ENCODE assay signal across 27 mouse cellular contexts in genomic region chr14:106763089-106763605, GRCm38 (mm10).
"Had no signal": no experiment of that assay in that cellular context is flagged by ENCODE, and none has a peak within 500 bp of the region (broad histone marks: within the 10 kb centered on the region; RNA-seq: fewer than 3 reads in every experiment).

No protein-coding gene starts in this region.

- H3K4me2 ChIP-seq: heart, embryonic 12.5 days; hindbrain, embryonic 13.5 days; hindbrain, embryonic 15.5 days; intestine, embryonic 15.5 days; kidney, embryonic 15.5 days; limb, embryonic 12.5 days; liver, embryonic 11.5 days; liver, embryonic 13.5 days had no signal

- ATAC-seq: inflammation-experienced regulatory T-cells, adult 6 months; intestine, embryonic 15.5 days; intestine, postnatal 0 days had no signal

- H3K9ac ChIP-seq: heart, embryonic 12.5 days; hindbrain, embryonic 13.5 days; hindbrain, embryonic 15.5 days; intestine, embryonic 15.5 days; kidney, embryonic 15.5 days; limb, embryonic 12.5 days; liver, embryonic 13.5 days had no signal

- H3K4me1 ChIP-seq: heart, embryonic 12.5 days; hindbrain, embryonic 10.5 days; hindbrain, embryonic 13.5 days; hindbrain, embryonic 15.5 days; intestine, embryonic 15.5 days; kidney, embryonic 15.5 days; limb, embryonic 10.5 days; limb, embryonic 12.5 days; liver, embryonic 13.5 days had no signal

- H3K4me3 ChIP-seq: heart, adult 2 months; heart, embryonic 12.5 days; hindbrain, embryonic 10.5 days; hindbrain, embryonic 13.5 days; hindbrain, embryonic 15.5 days; intestine, embryonic 15.5 days; kidney, embryonic 15.5 days; left cerebral cortex, adult 2 months; limb, embryonic 10.5 days; limb, embryonic 12.5 days; liver, embryonic 13.5 days had no signal

- DNase-seq: gastrocnemius, postnatal 14 days; gastrocnemius, postnatal 36 days; heart, adult 11 months; heart, adult 2 months; heart, postnatal 10 days; heart, postnatal 4 days; kidney, adult 18-20 months; kidney, adult 9 months; kidney, postnatal 14 days; kidney, postnatal 36 days; layer of hippocampus, adult 9-11 months; layer of hippocampus, postnatal 36 days; liver; liver, embryonic 13.5 days had no signal

- H3K27me3 ChIP-seq: heart, embryonic 12.5 days; hindbrain, embryonic 13.5 days; hindbrain, embryonic 15.5 days; intestine, embryonic 15.5 days; kidney, embryonic 15.5 days; limb, embryonic 12.5 days; liver, embryonic 13.5 days had no signal

- H3K36me3 ChIP-seq: heart, embryonic 12.5 days; hindbrain, embryonic 10.5 days; hindbrain, embryonic 13.5 days; hindbrain, embryonic 15.5 days; intestine, embryonic 15.5 days; kidney, embryonic 15.5 days; limb, embryonic 10.5 days; limb, embryonic 12.5 days; liver, embryonic 13.5 days had no signal

- H3K9me3 ChIP-seq: heart, embryonic 12.5 days; hindbrain, embryonic 10.5 days; hindbrain, embryonic 13.5 days; hindbrain, embryonic 15.5 days; intestine, embryonic 15.5 days; kidney, embryonic 15.5 days; limb, embryonic 10.5 days; limb, embryonic 12.5 days; liver, embryonic 13.5 days had no signal

- H3K27ac ChIP-seq: heart, adult 2 months; hindbrain, embryonic 10.5 days; hindbrain, embryonic 13.5 days; hindbrain, embryonic 15.5 days; intestine, embryonic 15.5 days; kidney, embryonic 15.5 days; kidney, postnatal 0 days; left cerebral cortex, adult 2 months; limb, embryonic 10.5 days; limb, embryonic 12.5 days; liver, embryonic 13.5 days had no signal
